Mouse (Mus musculus): ENCODE results near the gene Dyrk1b. TPM values are rescaled to one million over a fixed set of nuclear protein-coding genes. Genes with fewer than 3 reads are reported as not detected.

The Dyrk1b gene
- polyA plus RNA-seq, 1 experiment from 2014 or later = 12.2 TPM

DNA sequence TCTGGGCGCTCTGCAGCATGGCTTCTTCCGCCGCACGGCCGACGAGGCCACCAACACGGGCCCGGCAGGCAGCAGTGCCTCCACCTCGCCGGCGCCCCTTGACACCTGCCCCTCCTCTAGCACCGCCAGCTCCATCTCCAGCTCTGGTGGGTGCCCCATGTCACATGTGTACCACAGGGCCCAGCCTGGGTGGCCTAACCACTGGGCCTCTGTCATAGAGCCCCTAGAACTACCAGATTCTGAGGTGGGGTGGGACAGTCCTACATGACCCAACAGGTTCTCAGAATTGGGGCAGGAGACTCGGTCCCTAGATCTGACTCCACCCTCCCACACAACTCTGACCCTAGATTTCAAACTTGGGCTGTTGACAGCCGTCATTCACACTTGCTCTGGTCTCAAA is 6.6 kb downstream of the Dyrk1b start:
- DNase-seq (ENCODE audit: low spot score) (no peak), ATAC-seq (0 out of 2 replicates have a peak, but pooled peaks have one; percentile 12)
- no peak overlapping the region for H3K4me2 ChIP-seq (replicated peaks; ENCODE audit: low read depth, low read length)
- no peak overlapping the region for H3K27ac ChIP-seq (ENCODE audit: low read length)
- H3K4me1 ChIP-seq (ENCODE audit: insufficient read depth, low read depth, low read length) = no peaks in the 10 kb centered on the region
- no peaks in the 10 kb centered on the region for H3K27me3 ChIP-seq (replicated peaks; ENCODE audit: insufficient read depth, low read length)
- no peak overlapping the region for H3K9ac ChIP-seq (replicated peaks; ENCODE audit: low read depth)
- no peak overlapping the region for H3K4me3 ChIP-seq (ENCODE audit: low read depth, low read length)
- H3K36me3 ChIP-seq (ENCODE audit: insufficient read depth, low read length) = peaks cover 52% of the 10 kb centered on the region
- WGBS = 91% methylated on average over 14 of the region's 14 CpGs
- TF ChIP-seq EP300 (IDR thresholded peaks at IDR 0.05) = no peak
- TF ChIP-seq CTCF (IDR thresholded peaks at IDR 0.05) = no peak
- H3K9me3 ChIP-seq (ENCODE audit: low read length) = no peaks in the 10 kb centered on the region

GRCm38 (mm10) chr7:28186631-28187030 is 7.4 kb downstream of the Dyrk1b start:
- DNase-seq (ENCODE audit: low spot score) (no peak), ATAC-seq (no peak)
- Histone ChIP-seq H3K9ac (replicated peaks; ENCODE audit: low read depth) (no peak overlapping the region), H3K36me3 (ENCODE audit: insufficient read depth, low read length) (peaks cover 52% of the 10 kb centered on the region), H3K27ac (ENCODE audit: low read length) (no peak overlapping the region), H3K4me3 (ENCODE audit: low read depth, low read length) (no peak overlapping the region), H3K9me3 (ENCODE audit: low read length) (no peaks in the 10 kb centered on the region), H3K4me2 (replicated peaks; ENCODE audit: low read depth, low read length) (no peak overlapping the region), H3K27me3 (replicated peaks; ENCODE audit: insufficient read depth, low read length) (no peaks in the 10 kb centered on the region), H3K4me1 (ENCODE audit: insufficient read depth, low read depth, low read length) (no peaks in the 10 kb centered on the region)
- WGBS = 82% methylated on average over 7 of the region's 8 CpGs
- TF ChIP-seq EP300 (IDR thresholded peaks at IDR 0.05) (no peak), CTCF (IDR thresholded peaks at IDR 0.05) (no peak)

DNA sequence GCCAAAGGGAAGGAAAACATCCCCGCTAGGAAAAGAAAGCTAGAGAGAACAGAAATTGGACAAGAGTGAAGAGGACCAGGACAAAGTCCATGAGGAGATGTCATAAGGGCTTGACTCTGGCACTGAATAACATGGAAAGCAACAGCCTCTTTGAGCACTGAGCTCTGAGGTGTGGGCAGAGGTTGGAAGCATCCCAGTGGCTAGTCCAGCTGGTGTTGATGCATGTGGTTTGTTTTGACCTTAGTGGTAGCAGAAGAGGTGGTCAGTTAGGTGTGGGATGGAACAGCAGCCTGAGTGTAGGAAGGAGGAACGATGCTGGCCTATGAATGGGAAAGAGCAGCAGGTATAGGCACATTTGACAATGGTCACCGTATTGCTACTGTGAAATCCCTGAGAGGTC is 12.2 kb downstream of the Dyrk1b start:
- peaks cover 18% of the 10 kb centered on the region for H3K36me3 ChIP-seq (ENCODE audit: insufficient read depth, low read length)
- H3K4me1 ChIP-seq (ENCODE audit: insufficient read depth, low read depth, low read length) = no peaks in the 10 kb centered on the region
- whole genome bisulfite sequencing = 91% methylated on average over 3 of the region's 3 CpGs

GRCm38 (mm10) chr7:28191903-28192302 is 12.6 kb downstream of the Dyrk1b start:
- 90% methylated on average over 1 of the region's 1 CpGs for WGBS
- TF ChIP-seq EP300 (IDR thresholded peaks at IDR 0.05) = no peak
- TF ChIP-seq CTCF (IDR thresholded peaks at IDR 0.05) = no peak
- Histone ChIP-seq H3K9ac (replicated peaks; ENCODE audit: low read depth) (no peak overlapping the region), H3K4me1 (ENCODE audit: insufficient read depth, low read depth, low read length) (no peaks in the 10 kb centered on the region), H3K4me3 (ENCODE audit: low read depth, low read length) (no peak overlapping the region), H3K36me3 (ENCODE audit: insufficient read depth, low read length) (peaks cover 14% of the 10 kb centered on the region; the same call in 1 of the 2 replicates), H3K4me2 (replicated peaks; ENCODE audit: low read depth, low read length) (no peak overlapping the region), H3K27me3 (replicated peaks; ENCODE audit: insufficient read depth, low read length) (no peaks in the 10 kb centered on the region), H3K27ac (ENCODE audit: low read length) (no peak overlapping the region), H3K9me3 (ENCODE audit: low read length) (no peaks in the 10 kb centered on the region)
- ATAC-seq (no peak), DNase-seq (ENCODE audit: low spot score) (no peak)

More for the DNA sequence above, 12.2 kb downstream of the Dyrk1b start:
- no peak for DNase-seq (ENCODE audit: low spot score)
- Histone ChIP-seq H3K9me3 (ENCODE audit: low read length) (no peaks in the 10 kb centered on the region), H3K4me2 (replicated peaks; ENCODE audit: low read depth, low read length) (no peak overlapping the region), H3K27ac (ENCODE audit: low read length) (no peak overlapping the region), H3K4me3 (ENCODE audit: low read depth, low read length) (no peak overlapping the region), H3K27me3 (replicated peaks; ENCODE audit: insufficient read depth, low read length) (no peaks in the 10 kb centered on the region), H3K9ac (replicated peaks; ENCODE audit: low read depth) (no peak overlapping the region)
- TF ChIP-seq EP300 (IDR thresholded peaks at IDR 0.05) = no peak
- TF ChIP-seq CTCF (IDR thresholded peaks at IDR 0.05) = no peak
- ATAC-seq = no peak

DNA sequence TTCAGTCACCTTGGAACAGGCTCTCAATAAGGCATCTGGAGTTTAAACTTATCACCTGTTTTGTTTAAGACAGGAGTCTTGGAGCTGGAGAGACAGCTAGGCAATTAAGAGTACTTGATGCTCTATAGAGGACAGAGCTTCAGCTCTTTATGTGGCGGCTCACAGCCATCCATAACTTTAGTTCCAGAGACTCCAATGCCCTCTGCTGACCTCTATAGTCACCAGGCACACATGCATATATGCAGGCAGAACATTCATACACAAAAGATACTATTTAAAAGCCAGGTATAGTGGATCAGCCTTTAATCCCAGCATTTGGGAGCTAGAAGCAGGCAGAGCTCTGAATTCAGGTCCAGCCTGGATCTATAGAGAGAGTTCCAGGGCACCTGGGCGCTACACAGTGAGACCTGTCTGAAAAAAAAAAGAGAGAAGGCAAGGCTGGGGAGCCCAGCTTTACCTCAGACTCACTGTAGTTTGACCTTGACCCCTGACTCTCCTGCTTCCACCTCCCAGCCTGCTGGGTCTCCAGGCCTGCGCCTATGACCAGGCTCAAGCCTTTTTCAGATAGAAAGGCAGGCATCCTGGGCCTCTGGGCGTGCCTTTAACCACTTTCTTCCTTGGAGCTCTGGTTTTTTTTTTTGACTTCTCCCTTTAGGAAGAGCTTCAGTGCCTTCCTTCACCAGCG is 16.3 kb downstream of the Dyrk1b start:
- Histone ChIP-seq H3K9me3 (ENCODE audit: low read length) (no peaks in the 10 kb centered on the region), H3K4me3 (ENCODE audit: low read depth, low read length) (no peak overlapping the region), H3K4me1 (ENCODE audit: insufficient read depth, low read depth, low read length) (no peaks in the 10 kb centered on the region), H3K36me3 (ENCODE audit: insufficient read depth, low read length) (no peaks in the 10 kb centered on the region; the same call in 1 of the 2 replicates), H3K4me2 (replicated peaks; ENCODE audit: low read depth, low read length) (no peak overlapping the region), H3K27me3 (replicated peaks; ENCODE audit: insufficient read depth, low read length) (no peaks in the 10 kb centered on the region), H3K9ac (replicated peaks; ENCODE audit: low read depth) (no peak overlapping the region), H3K27ac (ENCODE audit: low read length) (no peak overlapping the region)
- 80% methylated on average over 4 of the region's 5 CpGs for WGBS
- ATAC-seq (no peak), DNase-seq (ENCODE audit: low spot score) (no peak)
- no peak for TF ChIP-seq EP300 (IDR thresholded peaks at IDR 0.05)
- no peak for TF ChIP-seq CTCF (IDR thresholded peaks at IDR 0.05)

GRCm38 (mm10) chr7:28196528-28196927 is 17.3 kb downstream of the Dyrk1b start:
- TF ChIP-seq CTCF (IDR thresholded peaks at IDR 0.05) = no peak
- TF ChIP-seq EP300 (IDR thresholded peaks at IDR 0.05) = no peak
- DNase-seq (ENCODE audit: low spot score) (no peak), ATAC-seq (no peak)
- H3K4me2 ChIP-seq (replicated peaks; ENCODE audit: low read depth, low read length) = no peak overlapping the region
- H3K27me3 ChIP-seq (replicated peaks; ENCODE audit: insufficient read depth, low read length) = no peaks in the 10 kb centered on the region
- H3K4me1 ChIP-seq (ENCODE audit: insufficient read depth, low read depth, low read length) = no peaks in the 10 kb centered on the region
- H3K36me3 ChIP-seq (ENCODE audit: insufficient read depth, low read length) = no peaks in the 10 kb centered on the region; the same call in 1 of the 2 replicates
- H3K27ac ChIP-seq (ENCODE audit: low read length) = no peak overlapping the region
- 73% methylated on average over 14 of the region's 14 CpGs for WGBS
- H3K4me3 ChIP-seq (ENCODE audit: low read depth, low read length) = no peak overlapping the region
- no peak overlapping the region for H3K9ac ChIP-seq (replicated peaks; ENCODE audit: low read depth)
- H3K9me3 ChIP-seq (ENCODE audit: low read length) = no peaks in the 10 kb centered on the region

Data from lung, postnatal 0 days (tissue).